Mouse (Mus musculus) MEL (cell line): Measurements from ENCODE around the gene Calcrl. TPM values are rescaled to one million over a fixed set of nuclear protein-coding genes. Genes with fewer than 3 reads are reported as not detected.

Experiments used
- DNase-seq: peaks from one replicate; pipeline ENCODE4 v3.0.0; 2011; ENCODE audit warnings: low read depth, low spot score
- H3K27ac ChIP-seq: 2 replicates; pipeline ENCODE4 v1.5.1; 2012; ENCODE audit warnings: low read depth, mild to moderate bottlenecking, control low read depth, low read length, moderate library complexity; ENCODE audit not compliant: control insufficient read depth
- H3K27me3 ChIP-seq, 2 experiments: fragments of 150-350 bp in 1 of 2; sonication (generic) in 1 of 2; 2 replicates each; pipeline ENCODE4 v1.6.1; 2012; ENCODE audit warnings: low read length in 2 of 2, mild to moderate bottlenecking in 2 of 2, improper control_type of control experiment in 1 of 2, moderate library complexity in 1 of 2; ENCODE audit not compliant: insufficient read depth in 2 of 2, control insufficient read depth in 1 of 2
- H3K36me3 ChIP-seq, 2 experiments: 2 replicates each; pipeline ENCODE4 v1.6.1; 2012 to 2014; ENCODE audit warnings: low read length in 2 of 2, improper control_type of control experiment in 1 of 2, inconsistent platforms in 1 of 2, mild to moderate bottlenecking in 1 of 2; ENCODE audit not compliant: insufficient read depth in 2 of 2, control insufficient read depth in 1 of 2
- H3K4me1 ChIP-seq, 2 experiments: fragments of 150-350 bp in 1 of 2; sonication (generic) in 1 of 2; 2 replicates each; pipeline ENCODE4 v1.6.1; 2012; ENCODE audit warnings: low read length in 2 of 2, improper control_type of control experiment in 1 of 2, mild to moderate bottlenecking in 1 of 2; ENCODE audit not compliant: insufficient read depth in 2 of 2, control insufficient read depth in 1 of 2
- H3K4me3 ChIP-seq, 2 experiments: fragments of 150-350 bp in 1 of 2; sonication (generic) in 1 of 2; 2 replicates each; pipeline ENCODE4 v1.5.1; 2012; ENCODE audit warnings: low read depth in 2 of 2, low read length in 2 of 2, mild to moderate bottlenecking in 2 of 2, moderate library complexity in 2 of 2, control low read depth in 1 of 2, improper control_type of control experiment in 1 of 2; ENCODE audit not compliant: control insufficient read depth in 1 of 2, insufficient read depth in 1 of 2
- H3K79me2 ChIP-seq: 2 replicates; pipeline ENCODE4 v1.6.1; 2012; ENCODE audit warnings: mild to moderate bottlenecking, low read length, moderate library complexity; ENCODE audit not compliant: control insufficient read depth, poor library complexity, insufficient read depth
- H3K9ac ChIP-seq: 2 replicates; pipeline ENCODE4 v1.6.1; 2012; ENCODE audit warnings: low read depth, mild to moderate bottlenecking, control low read depth, low read length, moderate library complexity; ENCODE audit not compliant: control insufficient read depth, poor library complexity, severe bottlenecking
- H3K9me3 ChIP-seq: fragments of 150-350 bp; sonication (generic); replicated peaks from 2 replicates; pipeline ENCODE4 v1.6.1; 2012; ENCODE audit warnings: mild to moderate bottlenecking, low read length, improper control_type of control experiment, moderate library complexity; ENCODE audit not compliant: insufficient read depth
- BHLHE40 ChIP-seq: IDR thresholded peaks from 2 replicates; pipeline ENCODE4 v1.6.1; 2012; ENCODE audit warnings: low read depth, mild to moderate bottlenecking, inconsistent platforms, low read length, improper control_type of control experiment, borderline replicate concordance
- CHD1 ChIP-seq: IDR thresholded peaks from 2 replicates; pipeline ENCODE4 v1.6.1; 2012; ENCODE audit warnings: low read depth, mild to moderate bottlenecking, inconsistent platforms, low read length, improper control_type of control experiment
- CHD2 ChIP-seq: IDR thresholded peaks from 2 replicates; pipeline ENCODE4 v1.6.1; 2011; ENCODE audit warnings: low read length, improper control_type of control experiment
- CTCF ChIP-seq, 3 experiments: IDR thresholded peaks in 2 of 3; conservative IDR thresholded peaks in 1 of 3; 2 replicates each; pipeline ENCODE4 v1.5.1; 2011 to 2012; ENCODE audit warnings: low read length in 3 of 3, low read depth in 2 of 3, mild to moderate bottlenecking in 2 of 3, improper control_type of control experiment in 1 of 3, inconsistent platforms in 1 of 3, mixed read lengths in 1 of 3, moderate library complexity in 1 of 3; ENCODE audit not compliant: control insufficient read depth in 1 of 3, insufficient read depth in 1 of 3, poor library complexity in 1 of 3, severe bottlenecking in 1 of 3
- E2F4 ChIP-seq: IDR thresholded peaks from 2 replicates; pipeline ENCODE4 v1.6.1; 2011; ENCODE audit warnings: low read depth, low read length, improper control_type of control experiment, borderline replicate concordance
- ELF1 ChIP-seq: IDR thresholded peaks from 2 replicates; pipeline ENCODE4 v1.6.1; 2014; ENCODE audit warnings: low read depth, mild to moderate bottlenecking, inconsistent platforms, low read length, improper control_type of control experiment, moderate library complexity
- EP300 ChIP-seq, 2 experiments: IDR thresholded peaks; 2 replicates each; pipeline ENCODE4 v1.6.1; 2011; ENCODE audit warnings: improper control_type of control experiment in 2 of 2, low read length in 2 of 2, low read depth in 1 of 2, mild to moderate bottlenecking in 1 of 2
- GABPA ChIP-seq: IDR thresholded peaks from 2 replicates; pipeline ENCODE4 v1.6.1; 2012; ENCODE audit warnings: low read depth, mild to moderate bottlenecking, inconsistent platforms, low read length, improper control_type of control experiment, moderate library complexity
- KAT2A ChIP-seq: conservative IDR thresholded peaks from 2 replicates; pipeline ENCODE4 v1.6.1; 2012; ENCODE audit warnings: low read depth, low read length, improper control_type of control experiment, inconsistent platforms
- MAFK ChIP-seq: IDR thresholded peaks from 2 replicates; pipeline ENCODE4 v1.6.1; 2011; ENCODE audit warnings: low read depth, mild to moderate bottlenecking, low read length, improper control_type of control experiment, borderline replicate concordance
- MAZ ChIP-seq: IDR thresholded peaks from 2 replicates; pipeline ENCODE4 v1.6.1; 2012; ENCODE audit warnings: low read depth, mild to moderate bottlenecking, inconsistent platforms, low read length, improper control_type of control experiment
- MEF2A ChIP-seq: IDR thresholded peaks from 2 replicates; pipeline ENCODE4 v1.6.1; 2014; ENCODE audit warnings: low read depth, mild to moderate bottlenecking, inconsistent platforms, low read length, improper control_type of control experiment; ENCODE audit not compliant: poor library complexity, insufficient replicate concordance, severe bottlenecking; ENCODE audit errors: extremely low read depth
- MXI1 ChIP-seq: IDR thresholded peaks from 2 replicates; pipeline ENCODE4 v1.6.1; 2011; ENCODE audit warnings: mild to moderate bottlenecking, low read depth, low read length, improper control_type of control experiment
- MYB ChIP-seq: IDR thresholded peaks from 2 replicates; pipeline ENCODE4 v1.6.1; 2011; ENCODE audit warnings: mild to moderate bottlenecking, low read depth, low read length, improper control_type of control experiment
- MYC ChIP-seq: IDR thresholded peaks from 2 replicates; pipeline ENCODE4 v1.6.1; 2011; ENCODE audit warnings: low read depth, mild to moderate bottlenecking, low read length, improper control_type of control experiment, moderate library complexity
- NRF1 ChIP-seq: IDR thresholded peaks from 2 replicates; pipeline ENCODE4 v1.6.1; 2014; ENCODE audit warnings: low read depth, mild to moderate bottlenecking, inconsistent platforms, low read length, improper control_type of control experiment, moderate library complexity; ENCODE audit not compliant: poor library complexity, insufficient read depth, severe bottlenecking
- POLR2A ChIP-seq, 2 experiments: IDR thresholded peaks; 2 replicates each; pipeline ENCODE4 v1.6.1; 2011 to 2012; ENCODE audit warnings: low read length in 2 of 2, mild to moderate bottlenecking in 2 of 2, control low read depth in 1 of 2, improper control_type of control experiment in 1 of 2, low read depth in 1 of 2, moderate library complexity in 1 of 2; ENCODE audit not compliant: control insufficient read depth in 1 of 2, insufficient read depth in 1 of 2, poor library complexity in 1 of 2
- POLR2AphosphoS2 ChIP-seq: IDR thresholded peaks from 2 replicates; pipeline ENCODE4 v1.6.1; 2011; ENCODE audit warnings: low read length, improper control_type of control experiment
- POLR2AphosphoS5 ChIP-seq: IDR thresholded peaks from 2 replicates; pipeline ENCODE4 v1.6.1; 2012; ENCODE audit warnings: low read depth, borderline replicate concordance, mild to moderate bottlenecking, inconsistent platforms, low read length, moderate library complexity, mixed read lengths
- SIN3A ChIP-seq: IDR thresholded peaks from 2 replicates; pipeline ENCODE4 v1.6.1; 2012; ENCODE audit warnings: low read length, improper control_type of control experiment, inconsistent platforms
- TBP ChIP-seq: IDR thresholded peaks from 2 replicates; pipeline ENCODE4 v1.8.0; 2011; ENCODE audit warnings: low read depth, low read length, improper control_type of control experiment
- TCF12 ChIP-seq: IDR thresholded peaks from 2 replicates; pipeline ENCODE4 v1.6.1; 2014; ENCODE audit warnings: low read depth, mild to moderate bottlenecking, inconsistent platforms, low read length, improper control_type of control experiment, moderate library complexity
- UBTF ChIP-seq: IDR thresholded peaks from 2 replicates; pipeline ENCODE4 v1.6.1; 2012; ENCODE audit warnings: low read depth, mild to moderate bottlenecking, inconsistent platforms, low read length, improper control_type of control experiment, moderate library complexity, borderline replicate concordance; ENCODE audit not compliant: insufficient read depth
- USF1 ChIP-seq: IDR thresholded peaks from 2 replicates; pipeline ENCODE4 v1.6.1; 2014; ENCODE audit warnings: low read depth, mild to moderate bottlenecking, inconsistent platforms, low read length, improper control_type of control experiment, moderate library complexity
- ZKSCAN1 ChIP-seq: IDR thresholded peaks from 2 replicates; pipeline ENCODE4 v1.6.1; 2012; ENCODE audit warnings: low read depth, mild to moderate bottlenecking, inconsistent platforms, low read length, improper control_type of control experiment, moderate library complexity
- ZMIZ1 ChIP-seq: IDR thresholded peaks from 2 replicates; pipeline ENCODE4 v1.6.1; 2012; ENCODE audit warnings: low read depth, mild to moderate bottlenecking, inconsistent platforms, low read length, improper control_type of control experiment, moderate library complexity
- ZNF384 ChIP-seq: IDR thresholded peaks from 2 replicates; pipeline ENCODE4 v1.6.1; 2012; ENCODE audit warnings: low read depth, mild to moderate bottlenecking, inconsistent platforms, low read length, improper control_type of control experiment
- polyA plus RNA-seq, 2 experiments: library from polyadenylated mRNA; stranded (reverse) in 1 of 2; unstranded in 1 of 2; fragments of >175 nt in 1 of 2; fragments of >200 nt in 1 of 2; gene quantifications; 2 replicates each; pipeline versions ENCODE4 v1.2.1 to v1.2.4; 2012; ENCODE audit warnings: low replicate concordance in 2 of 2, low read depth in 1 of 2; ENCODE audit not compliant: insufficient read length in 2 of 2, insufficient read depth in 1 of 2, missing spikeins in 1 of 2
- total RNA-seq: library from RNA; depleted of rRNA; stranded (reverse); fragments of 300-350 nt; gene quantifications from 2 replicates; pipeline ENCODE4 v1.2.3, GENCODE M21; 2012

Gene Calcrl
- total and polyA plus RNA-seq, 3 experiments = not detected

DNA sequence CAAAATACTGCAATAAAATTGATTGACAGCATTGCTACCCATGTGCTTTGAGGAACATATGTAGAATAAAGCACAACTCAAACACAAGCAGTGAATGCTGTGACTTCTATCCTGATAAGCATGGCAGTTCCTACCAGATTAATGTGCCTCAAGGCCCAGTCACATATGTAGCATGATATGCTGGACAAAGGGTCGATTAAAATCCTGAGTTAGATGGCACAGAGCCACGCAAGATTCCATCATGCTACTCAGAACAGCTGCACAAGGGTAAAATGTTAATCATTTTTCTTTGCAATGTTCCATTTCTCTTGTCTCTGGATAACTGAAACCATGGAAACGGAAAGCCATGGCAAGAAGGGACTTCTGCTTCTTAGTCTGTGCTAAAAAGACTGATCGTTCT is 28.7 kb downstream of the Calcrl start:
- no peak for TF ChIP-seq CTCF (IDR thresholded peaks at IDR 0.05 in 2 of 3, conservative IDR thresholded peaks at IDR 0.05 in 1 of 3; ENCODE audit: control insufficient read depth in 1 of 3, insufficient read depth in 1 of 3, low read depth in 2 of 3, low read length in 3 of 3, poor library complexity in 1 of 3, severe bottlenecking in 1 of 3)
- TF ChIP-seq MYC = no peak
- TF ChIP-seq USF1 = no peak
- TF ChIP-seq TCF12 = no peak
- TF ChIP-seq MYB = no peak
- no peak for TF ChIP-seq GABPA
- no peak for TF ChIP-seq EP300 (IDR thresholded peaks at IDR 0.05; ENCODE audit: low read depth in 1 of 2, low read length in 2 of 2)
- TF ChIP-seq ZMIZ1 = no peak
- TF ChIP-seq ZKSCAN1 = no peak
- TF ChIP-seq TBP = no peak
- no peak for TF ChIP-seq ELF1
- no peak for TF ChIP-seq CHD2
- TF ChIP-seq KAT2A = no peak
- TF ChIP-seq BHLHE40 = no peak
- TF ChIP-seq CHD1 = no peak
- TF ChIP-seq ZNF384 = no peak
- TF ChIP-seq E2F4 = no peak
- no peak for TF ChIP-seq SIN3A
- no peak for TF ChIP-seq POLR2AphosphoS5
- TF ChIP-seq MEF2A = no peak
- Histone ChIP-seq H3K27ac (no peak overlapping the region), H3K79me2 (no peaks in the 10 kb centered on the region), H3K4me3 (no peak overlapping the region), H3K4me1 (no peaks in the 10 kb centered on the region), H3K9me3 (no peaks in the 10 kb centered on the region), H3K9ac (no peak overlapping the region), H3K36me3 (no peaks in the 10 kb centered on the region), H3K27me3 (peaks cover 0 to 1% of the 10 kb centered on the region in 2 experiments; a peak in 2 of 4 replicates)
- DNase-seq = no peak

DNA sequence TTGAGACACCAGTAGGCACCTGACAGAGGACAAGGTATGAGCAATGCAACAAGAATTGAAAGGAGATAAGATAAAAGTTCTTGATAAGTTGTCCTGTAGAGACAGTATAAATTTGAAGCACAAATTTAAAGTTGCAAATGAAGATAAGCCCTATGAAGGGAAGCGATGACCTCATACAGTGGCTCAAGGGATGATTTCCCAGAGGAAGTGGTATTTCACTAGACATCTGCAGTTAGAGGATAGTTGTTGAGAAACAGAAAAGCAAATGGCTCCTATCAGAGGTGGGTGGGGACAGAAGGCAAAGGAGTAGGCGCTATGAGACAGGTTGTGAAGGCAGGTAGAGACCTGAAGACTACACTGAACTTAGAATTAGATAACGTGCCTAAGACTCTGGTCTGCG is 32.0 kb downstream of the Calcrl start:
- TF ChIP-seq ZKSCAN1 = no peak
- no peak for TF ChIP-seq NRF1
- no peak for TF ChIP-seq CHD1
- TF ChIP-seq TCF12 = no peak
- TF ChIP-seq MYB = no peak
- no peak for TF ChIP-seq ZMIZ1
- TF ChIP-seq EP300 (IDR thresholded peaks at IDR 0.05; ENCODE audit: low read depth in 1 of 2, low read length in 2 of 2) = no peak
- no peak for TF ChIP-seq POLR2AphosphoS2
- TF ChIP-seq MAZ = no peak
- no peak for TF ChIP-seq POLR2A (IDR thresholded peaks at IDR 0.05; ENCODE audit: control insufficient read depth in 1 of 2, insufficient read depth in 1 of 2, low read depth in 1 of 2, low read length in 2 of 2, poor library complexity in 1 of 2)
- TF ChIP-seq MXI1 = no peak
- no peak for TF ChIP-seq UBTF
- TF ChIP-seq BHLHE40 = no peak
- TF ChIP-seq MAFK = no peak
- TF ChIP-seq ELF1 = no peak
- TF ChIP-seq, all 39 proteins: peak for 0
- Histone ChIP-seq H3K79me2 (no peaks in the 10 kb centered on the region), H3K27me3 (peaks cover 0 to 1% of the 10 kb centered on the region in 2 experiments; a peak in 2 of 4 replicates), H3K4me3 (no peak overlapping the region), H3K9me3 (no peaks in the 10 kb centered on the region), H3K4me1 (no peaks in the 10 kb centered on the region), H3K9ac (no peak overlapping the region), H3K27ac (no peak overlapping the region), H3K36me3 (no peaks in the 10 kb centered on the region)
- DNase-seq = no peak
